Comparison of ENCODE assay signal across 12 mouse cellular contexts in the genomic region with DNA sequence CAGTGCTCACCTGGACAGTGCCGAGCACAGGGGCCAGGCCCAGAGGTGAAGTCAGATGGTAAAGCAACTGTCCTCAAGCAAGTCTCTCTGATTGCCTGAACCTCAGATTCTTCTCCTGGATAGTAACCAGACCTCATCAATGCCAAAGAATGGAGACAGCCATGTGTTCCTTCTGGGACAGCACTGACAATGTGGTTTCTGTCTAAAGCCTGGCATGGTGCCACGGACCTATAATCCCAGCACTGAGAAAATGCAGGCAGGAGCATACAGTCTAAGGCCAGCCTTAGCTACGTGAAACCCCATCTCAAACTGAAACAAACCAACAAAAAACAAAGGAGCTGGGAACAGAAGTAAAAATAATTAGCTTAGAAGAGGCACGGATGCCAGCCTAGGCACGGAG. TPM values are rescaled to one million over a fixed set of nuclear protein-coding genes. Genes with fewer than 3 reads are reported as not detected.
DNase-seq lines count a peak whose midpoint lies in the region; ATAC-seq and TF ChIP-seq lines count a peak whose summit lies in the region.
"Had no signal": no experiment of that assay in that cellular context is flagged by ENCODE, and none has a peak within 500 bp of the region (broad histone marks: within the 10 kb centered on the region; RNA-seq: fewer than 3 reads in every experiment).

No protein-coding gene starts in this region.

- H3K27me3 ChIP-seq in lung, postnatal 0 days (replicated peaks; ENCODE audit: insufficient read depth, low read length): no peaks in the 10 kb centered on the region

- no peak overlapping the region for H3K9ac ChIP-seq in lung, postnatal 0 days (replicated peaks; ENCODE audit: low read depth)
- H3K9ac ChIP-seq: limb, embryonic 12.5 days had no signal

- no peak overlapping the region for H3K4me3 ChIP-seq in lung, postnatal 0 days (ENCODE audit: low read depth, low read length)
- H3K4me3 ChIP-seq: limb, embryonic 12.5 days had no signal

- no peak for ATAC-seq in lung, postnatal 0 days
- ATAC-seq in erythroblast, adult 5-6 weeks (replicated peaks; ENCODE audit: low FRiP score, poor library complexity, severe bottlenecking): no peak

- no peak for TF ChIP-seq EP300 in lung, postnatal 0 days (IDR thresholded peaks at IDR 0.05)

- no peaks in the 10 kb centered on the region for H3K9me3 ChIP-seq in lung, postnatal 0 days (ENCODE audit: low read length)
- H3K9me3 ChIP-seq: limb, embryonic 12.5 days had no signal

- DNase-seq in heart, postnatal 4 days: peak; percentile 61
- DNase-seq in heart, adult 11 months: no peak
- DNase-seq in lung, postnatal 4 days: peak; percentile 37 to 61
- DNase-seq in lung, postnatal 0 days (ENCODE audit: low spot score): no peak
- DNase-seq in cerebellum, adult 9-10 months: peak; percentile 87
- peak; percentile 21 to 38 for DNase-seq in layer of hippocampus, postnatal 36 days
- DNase-seq in spleen, postnatal 36 days (ENCODE audit: low spot score in 2 of 2): no peak
- DNase-seq: lung, postnatal 14 days; thymus, adult 2 months had no signal

- H3K4me2 ChIP-seq in lung, postnatal 0 days (replicated peaks; ENCODE audit: low read depth, low read length): no peak overlapping the region
- H3K4me2 ChIP-seq: limb, embryonic 12.5 days had no signal

- no peaks in the 10 kb centered on the region for H3K36me3 ChIP-seq in lung, postnatal 0 days (ENCODE audit: insufficient read depth, low read length)
- H3K36me3 ChIP-seq: limb, embryonic 12.5 days had no signal

- H3K27ac ChIP-seq in lung, postnatal 0 days (ENCODE audit: low read length): no peak overlapping the region
- H3K27ac ChIP-seq: limb, embryonic 12.5 days had no signal

- WGBS in lung, postnatal 0 days: 72% methylated on average over 5 of the region's 5 CpGs

- no peak for TF ChIP-seq CTCF in lung, postnatal 0 days (IDR thresholded peaks at IDR 0.05)

- H3K4me1 ChIP-seq in lung, postnatal 0 days (ENCODE audit: insufficient read depth, low read depth, low read length): no peaks in the 10 kb centered on the region; the same call in 1 of the 2 replicates

RNA-seq across cellular contexts. Expression of a gene that starts 31.4 kb away (rescaled TPM):
- 10 to 100 TPM; 13.7 to 14.6 TPM for total RNA-seq in heart, postnatal 4 days (2021)
- polyA plus RNA-seq in lung, postnatal 0 days (2015; fragmentation: Nextera tagmentation; extraction: Ambion mirVana): 16.0 and 22.4 TPM in 2 replicates
- total RNA-seq in layer of hippocampus, postnatal 36 days (2021): 10 to 100 TPM; 20.9 to 22.3 TPM
- 34.5 and 36.5 TPM in 2 replicates for total RNA-seq in erythroblast, adult 5-6 weeks (2015; ENCODE audit: low replicate concordance)
- 47.1 and 67.9 TPM in 2 replicates for total RNA-seq in erythroblast, adult 5-6 weeks (2017; ENCODE audit: low replicate concordance)

RNA-seq across cellular contexts. Expression of a gene that starts 33.5 kb away (rescaled TPM):
- under 1 TPM; 0.32 to 0.45 TPM for total RNA-seq in heart, postnatal 4 days (2021)
- 0.15 and 0.44 TPM in 2 replicates for polyA plus RNA-seq in lung, postnatal 0 days (2015; fragmentation: Nextera tagmentation; extraction: Ambion mirVana)
- not detected for total RNA-seq in layer of hippocampus, postnatal 36 days (2021)
- not detected in 2 replicates for total RNA-seq in erythroblast, adult 5-6 weeks (2015; ENCODE audit: low replicate concordance)
- not detected in 2 replicates for total RNA-seq in erythroblast, adult 5-6 weeks (2017; ENCODE audit: low replicate concordance)
- total RNA-seq: heart, adult 8-10 months had no signal

RNA-seq across cellular contexts. Expression of a gene that starts 34.2 kb away (rescaled TPM):
- 100 to 1,000 TPM; 170 to 175 TPM for total RNA-seq in heart, postnatal 4 days (2021)
- 195 and 214 TPM in 2 replicates for polyA plus RNA-seq in lung, postnatal 0 days (2015; fragmentation: Nextera tagmentation; extraction: Ambion mirVana)
- 10 to 100 TPM; 35.2 to 44.3 TPM for total RNA-seq in layer of hippocampus, postnatal 36 days (2021)
- 85.3 and 115 TPM in 2 replicates for total RNA-seq in erythroblast, adult 5-6 weeks (2015; ENCODE audit: low replicate concordance)
- total RNA-seq in erythroblast, adult 5-6 weeks (2017; ENCODE audit: low replicate concordance): 64.3 and 65.9 TPM in 2 replicates

RNA-seq across cellular contexts. Expression of a gene that starts 34.3 kb away (rescaled TPM):
- 1 to 10 TPM; 2.2 to 3.5 TPM for total RNA-seq in heart, postnatal 4 days (2021)
- polyA plus RNA-seq in lung, postnatal 0 days (2015; fragmentation: Nextera tagmentation; extraction: Ambion mirVana): 2.8 and 3.3 TPM in 2 replicates
- total RNA-seq in layer of hippocampus, postnatal 36 days (2021): under 1 TPM; 0.10 to 0.33 TPM
- total RNA-seq in erythroblast, adult 5-6 weeks (2015; ENCODE audit: low replicate concordance): 0.63 TPM in 1 of 2 replicates, not detected in the other
- 0.70 TPM in 1 of 2 replicates, not detected in the other for total RNA-seq in erythroblast, adult 5-6 weeks (2017; ENCODE audit: low replicate concordance)

Comparison
In these comparisons a context has a peak if more than half of its experiments do, and no peak if none do; other contexts are left out.
1. DNase-seq: peak in heart, postnatal 4 days (single experiment), lung, postnatal 4 days (2 of 2), cerebellum, adult 9-10 months (single experiment) and layer of hippocampus, postnatal 36 days (2 of 2); none in heart, adult 11 months (single experiment), lung, postnatal 0 days (single experiment) and spleen, postnatal 36 days (0 of 2).